Comparison of ENCODE assay signal across 8 mouse cellular contexts in the genomic region with DNA sequence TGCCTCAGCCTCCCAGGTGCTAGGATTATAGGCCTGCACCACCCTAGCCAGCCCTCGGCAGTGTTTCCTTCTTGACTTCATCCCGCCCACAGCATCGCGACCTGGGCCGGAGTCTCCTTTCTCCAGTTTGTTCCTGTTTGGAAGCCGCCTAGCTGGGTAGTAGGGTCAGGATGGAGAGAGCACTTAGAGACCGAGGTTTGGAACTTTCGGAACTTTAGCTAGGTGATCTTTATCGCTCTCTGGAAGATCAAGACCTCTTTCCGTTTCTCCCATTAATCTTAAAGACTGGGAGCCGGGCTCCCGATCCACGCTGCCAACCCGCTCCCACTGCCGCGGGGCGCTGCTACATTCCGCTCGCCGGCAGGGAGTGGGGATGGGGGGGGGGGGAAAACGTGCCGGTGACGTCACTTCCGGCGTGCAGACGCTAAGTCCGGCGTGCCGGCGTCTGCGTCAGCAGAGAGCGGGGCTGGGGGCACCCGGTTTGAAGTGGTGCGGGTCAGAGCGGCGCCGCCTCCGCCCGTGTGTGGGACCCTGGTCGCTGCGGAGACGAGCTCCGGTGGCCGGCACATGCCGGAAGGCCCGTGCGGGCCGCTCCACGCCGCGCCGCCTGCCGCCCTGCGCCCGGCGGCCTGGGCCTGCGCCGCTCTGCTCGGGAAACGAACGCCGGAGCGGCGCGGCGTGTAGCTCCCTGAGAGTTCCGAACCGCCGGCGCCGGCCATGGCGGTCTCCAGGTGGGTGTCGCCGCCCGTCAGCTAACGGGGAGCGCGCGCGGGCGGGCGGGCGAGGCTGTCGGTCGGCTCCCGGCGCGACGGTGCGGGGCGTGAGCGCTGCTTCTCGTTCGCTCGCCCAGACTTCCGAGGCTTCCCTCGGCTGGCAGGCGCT. TPM values are rescaled to one million over a fixed set of nuclear protein-coding genes. Genes with fewer than 3 reads are reported as not detected.
DNase-seq lines count a peak whose midpoint lies in the region; ATAC-seq and TF ChIP-seq lines count a peak whose summit lies in the region.

Btaf1 (plus strand) TSS at position 409 of the 882 bp plus-strand sequence.

- TF ChIP-seq CTCF in cerebellum, adult 2 months (IDR thresholded peaks at IDR 0.05; ENCODE audit: borderline replicate concordance, insufficient read depth, low read depth, low read length) = no peak
- peak; percentile 21; the same call in 1 of the 2 replicates for TF ChIP-seq CTCF in forebrain, postnatal 0 days (IDR thresholded peaks at IDR 0.05; ENCODE audit: low read depth)

- no peaks in the 10 kb centered on the region for H3K9me3 ChIP-seq in forebrain, postnatal 0 days (ENCODE audit: low read length)

- H3K27ac ChIP-seq in cerebellum, adult 2 months (ENCODE audit: insufficient read depth, low read length) = peak within 1 kb of the TSS; percentile 88
- H3K27ac ChIP-seq in forebrain, postnatal 0 days (ENCODE audit: low read depth, low read length) = peak within 1 kb of the TSS; percentile 95

- peak within 1 kb of the TSS; percentile 93 for H3K4me2 ChIP-seq in forebrain, postnatal 0 days (ENCODE audit: low read depth)

- peak within 1 kb of the TSS; percentile 87 for H3K9ac ChIP-seq in forebrain, postnatal 0 days

- no peaks in the 10 kb centered on the region for H3K27me3 ChIP-seq in cerebellum, adult 2 months (ENCODE audit: control insufficient read depth, insufficient read depth, low read length)
- H3K27me3 ChIP-seq in forebrain, postnatal 0 days (ENCODE audit: insufficient read depth, low read length) = no peaks in the 10 kb centered on the region

- WGBS in cerebellum, adult 2 months = under 1% methylated on average over 98 of the region's 98 CpGs
- 0% methylated on average over 84 of the region's 98 CpGs for WGBS in forebrain, postnatal 0 days

- ATAC-seq in forebrain, postnatal 0 days = peak; percentile 98

- peak; percentile 60 for DNase-seq in MEL-GATA-1-ER (ENCODE audit: extremely low read depth, low read depth)
- DNase-seq in cerebellum, adult 2 months = peak; percentile 88
- DNase-seq in forebrain, postnatal 0 days = peak; percentile 95
- DNase-seq in heart, postnatal 4 days = peak; percentile 82
- peak; percentile 88 to 93 for DNase-seq in layer of hippocampus, postnatal 10 days (ENCODE audit: low spot score in 2 of 2)
- DNase-seq in lung, postnatal 10 days = peak; percentile 91
- DNase-seq in retina, adult 2 months (ENCODE audit: low read depth, low spot score) = peak; percentile 78
- DNase-seq in thymus, postnatal 36 days = peak; percentile 77 to 85

- 0 out of 2 replicates have a peak, but pooled peaks have one; percentile 85 for TF ChIP-seq POLR2A in cerebellum, adult 2 months (IDR thresholded peaks at IDR 0.05; ENCODE audit: borderline replicate concordance, insufficient read depth, low read length)

- no peaks in the 10 kb centered on the region; the same call in 1 of the 2 replicates for H3K4me1 ChIP-seq in cerebellum, adult 2 months (ENCODE audit: control insufficient read depth, insufficient read depth, low read length)
- H3K4me1 ChIP-seq in forebrain, postnatal 0 days (ENCODE audit: insufficient read depth) = 0 out of 2 replicates have a peak, but pooled peaks cover 7% of the 10 kb centered on the region

- no peaks in the 10 kb centered on the region for H3K36me3 ChIP-seq in forebrain, postnatal 0 days (ENCODE audit: insufficient read depth)

- peak within 1 kb of the TSS; percentile 59 for H3K4me3 ChIP-seq in cerebellum, adult 2 months (replicated peaks; ENCODE audit: insufficient read depth, low read depth, low read length)
- peak within 1 kb of the TSS; percentile 91 for H3K4me3 ChIP-seq in forebrain, postnatal 0 days (ENCODE audit: low read depth, low read length)

RNA-seq across cellular contexts. Expression of gene Btaf1, which starts in this region (rescaled TPM):
- polyA plus RNA-seq in cerebellum, adult 2 months (2012; rRNA removed) = 11.2 and 12.0 TPM in 2 replicates
- total RNA-seq in forebrain, postnatal 0 days (2014; rRNA removed) = 23.0 and 25.0 TPM in 2 replicates
- polyA plus RNA-seq in forebrain, postnatal 0 days (2015; fragmentation: Nextera tagmentation; extraction: Ambion mirVana) = 2.4 and 3.3 TPM in 2 replicates
- total RNA-seq in heart, postnatal 4 days (2021) = 10 to 100 TPM; 16.3 TPM
- 10 to 100 TPM; 20.0 to 20.5 TPM for total RNA-seq in layer of hippocampus, postnatal 10 days (2021)

Comparison
In these comparisons a context has a peak if more than half of its experiments do, and no peak if none do; other contexts are left out.
1. Peak in every context shown above with its lines: DNase-seq, ATAC-seq, H3K4me3 ChIP-seq and H3K27ac ChIP-seq.